Mouse (Mus musculus) ES-E14 (cell line): Measurements from ENCODE around the gene Xrn2.

Source experiments
- ZC3H11A ChIP-seq: IDR thresholded peaks from 2 replicates; pipeline ENCODE4 v1.6.1; 2012; ENCODE audit warnings: low read depth, mild to moderate bottlenecking, inconsistent platforms, low read length, borderline replicate concordance
- ZNF384 ChIP-seq: IDR thresholded peaks from 2 replicates; pipeline ENCODE4 v1.6.1; 2012; ENCODE audit warnings: low read depth, low read length, inconsistent platforms

DNA sequence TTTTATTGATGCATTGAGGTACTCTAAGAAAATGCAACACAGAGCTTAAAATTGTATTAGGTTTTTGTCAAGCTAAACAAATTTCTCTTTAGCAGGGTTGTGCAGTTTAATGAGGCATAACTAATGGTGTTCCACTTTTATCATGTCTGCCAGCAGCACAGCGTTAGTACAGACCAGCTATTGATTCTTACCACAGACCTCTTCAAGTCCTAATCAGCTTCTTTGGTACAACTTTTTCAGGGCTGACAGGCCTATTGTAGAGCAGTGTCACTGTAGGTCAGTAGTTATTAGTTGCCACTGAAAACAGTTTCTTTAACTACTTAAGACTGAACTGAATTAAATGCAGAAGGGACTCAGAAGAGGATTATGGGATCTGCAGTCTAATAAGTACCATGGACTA is 56.3 kb downstream of the Xrn2 start:
- TF ChIP-seq ZC3H11A (no peak), ZNF384 (no peak)
